Comparison of ENCODE assay signal across 14 mouse cellular contexts in the genomic region with DNA sequence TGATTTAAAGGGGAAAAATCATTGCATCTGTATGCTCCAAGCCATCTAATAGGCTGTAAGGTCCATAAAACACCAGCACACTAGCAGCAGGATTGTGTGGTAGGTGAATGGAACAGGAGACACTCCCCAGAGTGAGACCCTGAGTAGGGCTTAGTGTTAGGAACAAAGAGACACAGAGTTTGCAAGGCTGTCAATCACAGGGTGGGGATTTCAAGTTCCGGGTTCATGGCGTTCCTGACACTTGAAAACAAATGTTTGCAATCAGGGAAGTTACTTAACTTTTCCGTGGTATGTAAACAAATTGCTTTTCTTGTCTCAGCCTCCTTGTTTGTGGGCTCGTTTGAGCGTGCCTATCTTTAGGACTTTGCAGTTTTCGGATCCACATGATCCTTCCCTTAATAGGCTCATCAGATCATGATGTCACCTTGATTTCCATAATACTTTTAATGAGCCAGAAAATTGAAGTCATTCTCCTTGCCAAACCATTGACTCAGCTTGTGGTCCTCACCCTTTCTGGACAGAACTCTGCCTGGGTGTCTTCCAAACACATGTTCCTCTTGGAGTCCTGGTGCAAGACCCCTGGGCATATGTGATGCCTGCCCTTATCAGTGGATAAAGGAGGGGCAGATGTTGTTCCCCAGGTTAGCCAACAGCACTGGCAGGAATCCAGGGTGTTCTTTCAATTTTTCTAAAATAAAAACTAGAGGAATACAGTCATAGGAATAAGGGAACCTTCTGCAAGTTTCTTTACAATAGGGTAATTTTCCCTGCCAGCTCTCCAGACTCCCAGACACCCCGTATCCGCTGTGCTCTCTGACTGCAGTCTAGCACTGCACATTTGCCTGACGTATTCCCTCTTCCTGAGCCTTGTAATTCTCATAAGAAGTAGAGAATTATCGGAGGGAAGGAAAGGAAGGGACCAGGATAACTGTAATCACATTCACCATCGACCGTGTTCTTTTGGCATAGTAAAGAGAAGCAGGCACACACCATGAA.
DNase-seq lines count a peak whose midpoint lies in the region; ATAC-seq and TF ChIP-seq lines count a peak whose summit lies in the region.
"Had no signal": no experiment of that assay in that cellular context is flagged by ENCODE, and none has a peak within 500 bp of the region (broad histone marks: within the 10 kb centered on the region; RNA-seq: fewer than 3 reads in every experiment).

No protein-coding gene starts in this region.

- H3K36me3 ChIP-seq in stomach, postnatal 0 days (ENCODE audit: control insufficient read depth, insufficient read depth, low read length) = no peaks in the 10 kb centered on the region
- H3K36me3 ChIP-seq: neural tube, embryonic 12.5 days had no signal

- no peak for TF ChIP-seq CTCF in stomach, postnatal 0 days (IDR thresholded peaks at IDR 0.05; ENCODE audit: low read depth)

- no peaks in the 10 kb centered on the region for H3K4me1 ChIP-seq in stomach, postnatal 0 days (replicated peaks; ENCODE audit: control insufficient read depth, insufficient read depth)
- H3K4me1 ChIP-seq: neural tube, embryonic 12.5 days had no signal

- no peak for TF ChIP-seq EP300 in stomach, postnatal 0 days (optimal IDR thresholded peaks at IDR 0.05)

- peak; percentile 54 for DNase-seq in gastrocnemius, adult 18-20 months (ENCODE audit: low spot score)
- no peak for DNase-seq in gastrocnemius, adult 8-10 months (ENCODE audit: low spot score in 2 of 2)
- DNase-seq in testis, postnatal 14 days (ENCODE audit: low spot score) = peak; percentile 18
- no peak for DNase-seq in testis, postnatal 10 days (ENCODE audit: low spot score)
- peak; percentile 29 for DNase-seq in heart, postnatal 25 days (ENCODE audit: low spot score)
- DNase-seq in stomach, postnatal 0 days (ENCODE audit: low spot score) = no peak
- no peak for DNase-seq in left cerebral cortex, postnatal 36 days (ENCODE audit: low spot score in 2 of 2)
- DNase-seq: spleen, adult 18-20 months had no signal

- H3K27ac ChIP-seq in stomach, postnatal 0 days (replicated peaks) = no peak overlapping the region
- H3K27ac ChIP-seq: kidney, postnatal 0 days; left cerebral cortex, adult 2 months; neural tube, embryonic 12.5 days had no signal

- H3K9me3 ChIP-seq in stomach, postnatal 0 days (ENCODE audit: control insufficient read depth, low read length) = no peaks in the 10 kb centered on the region
- H3K9me3 ChIP-seq: neural tube, embryonic 12.5 days had no signal

- intact Hi-C loops in heart, postnatal 25 days (cut with DNase I) = no loop called here
- intact Hi-C loops in left cerebral cortex, postnatal 36 days (cut with DNase I) = no loop called here

- no peak overlapping the region for H3K4me3 ChIP-seq in stomach, postnatal 0 days (ENCODE audit: low read depth, low read length)
- H3K4me3 ChIP-seq: left cerebral cortex, adult 2 months; neural tube, embryonic 12.5 days had no signal

- H3K4me2 ChIP-seq in stomach, postnatal 0 days (replicated peaks; ENCODE audit: low read depth) = no peak overlapping the region
- H3K4me2 ChIP-seq: neural tube, embryonic 12.5 days had no signal

- H3K9ac ChIP-seq in stomach, postnatal 0 days (ENCODE audit: low read length) = no peak overlapping the region
- H3K9ac ChIP-seq: neural tube, embryonic 12.5 days had no signal

- WGBS in stomach, postnatal 0 days = 54% methylated on average over 12 of the region's 12 CpGs

- ATAC-seq in stomach, postnatal 0 days (ENCODE audit: low FRiP score, low TSS enrichment) = peak; percentile 64
- no peak for ATAC-seq in cerebellum, adult (ENCODE audit: insufficient number of reproducible peaks, low FRiP score, low TSS enrichment)
- ATAC-seq: activated CD4-positive, CD25-positive, alpha-beta regulatory T cell, adult 4 months had no signal

- no peaks in the 10 kb centered on the region for H3K27me3 ChIP-seq in stomach, postnatal 0 days (ENCODE audit: control insufficient read depth, insufficient read depth, low read length)
- H3K27me3 ChIP-seq: CH12.LX; neural tube, embryonic 12.5 days had no signal

Comparison
In these comparisons a context has a peak if more than half of its experiments do, and no peak if none do; other contexts are left out.
1. DNase-seq: peak in gastrocnemius, adult 18-20 months (single experiment), testis, postnatal 14 days (single experiment) and heart, postnatal 25 days (single experiment); none in gastrocnemius, adult 8-10 months (0 of 2), testis, postnatal 10 days (single experiment), stomach, postnatal 0 days (single experiment) and left cerebral cortex, postnatal 36 days (0 of 2).